Mouse (Mus musculus): ENCODE measurements around the gene Ncbp1. TPM values are rescaled to one million over a fixed set of nuclear protein-coding genes. Genes with fewer than 3 reads are reported as not detected.
"Not testable (repeated sequence)": the region's sequence is repeated elsewhere in the genome, so short reads cannot be mapped to it uniquely, and the experiment has no call there.

The Ncbp1 gene
- total RNA-seq, 2 experiments from 2014 or later = 13.2 to 17.5 TPM

DNA sequence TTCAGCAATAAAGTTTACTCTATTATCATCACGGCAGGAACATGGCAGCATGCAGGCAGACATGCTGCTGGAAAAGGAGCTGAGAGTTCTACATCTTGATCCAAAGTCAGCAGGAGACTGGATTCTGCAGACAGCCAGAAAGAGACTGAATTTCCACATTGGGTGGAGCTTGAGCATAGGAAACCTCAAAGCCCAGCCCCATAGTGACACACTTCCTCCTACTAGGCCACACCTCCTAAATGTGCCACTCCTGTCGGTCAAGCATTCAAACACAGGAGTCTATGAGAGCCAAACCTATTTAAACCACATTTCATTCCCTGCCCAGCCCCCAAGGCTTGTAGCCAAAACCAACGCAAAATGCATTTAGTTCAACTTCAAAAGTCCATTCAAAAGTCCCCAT, 48.1 kb downstream of the Ncbp1 start:
- intact Hi-C loops (cut with DNase I; ENCODE audit: low total_unique reads) = no loop called here
- no peak for DNase-seq

DNA sequence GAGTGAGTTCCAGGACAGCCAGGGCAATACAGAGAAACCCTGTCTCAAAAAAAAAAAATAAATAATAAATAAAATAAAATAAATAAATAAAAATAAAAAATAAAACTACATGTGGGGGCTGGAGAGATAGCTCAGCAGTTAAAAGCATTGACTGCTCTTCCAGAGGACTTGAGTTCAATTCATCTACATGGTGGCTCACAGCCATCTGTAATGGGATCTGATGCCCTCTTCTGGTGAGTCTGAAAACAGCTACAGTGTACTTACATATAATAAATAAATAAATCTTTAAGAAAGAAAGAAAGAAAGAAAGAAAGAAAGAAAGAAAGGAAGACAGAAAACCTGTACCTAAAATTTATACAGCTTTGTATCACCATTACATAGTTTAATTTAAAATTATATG, 53.6 kb downstream of the Ncbp1 start:
- DNase-seq; intact Hi-C loops (cut with DNase I; ENCODE audit: low total_unique reads): not testable (repeated sequence)

GRCm38 (mm10) chr4:46195781-46196487, 57.5 kb downstream of the Ncbp1 start, which contains the start of gene Xpa:
Xpa (minus strand) TSS chr4:46196311.
- peak; percentile 95 for DNase-seq
- intact Hi-C loops (cut with DNase I; ENCODE audit: low total_unique reads) = no loop called here

DNA sequence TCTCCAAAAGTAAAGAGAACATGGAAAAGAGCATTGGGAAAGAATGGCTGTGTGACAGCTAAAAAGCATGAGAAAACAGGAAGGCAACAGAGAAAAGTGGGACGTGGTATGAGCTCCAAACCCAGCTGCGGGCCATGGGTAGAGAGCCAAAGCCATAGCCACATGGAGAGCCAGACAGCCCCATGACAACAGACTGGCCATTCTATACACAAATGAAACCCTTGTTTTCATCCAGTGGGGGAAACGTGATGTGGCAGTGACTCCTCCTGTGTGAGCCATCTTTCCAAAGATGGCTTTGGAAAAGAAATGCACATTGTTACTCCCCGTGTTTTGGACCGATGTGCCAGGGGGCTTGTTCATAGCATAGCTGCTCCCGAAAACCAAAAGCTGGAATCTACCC, 58.1 kb downstream of the Ncbp1 start:
- intact Hi-C loops (cut with DNase I; ENCODE audit: low total_unique reads) = no loop called here
- no peak for DNase-seq

GRCm38 (mm10) chr4:46198064-46198463, 59.7 kb downstream of the Ncbp1 start:
- intact Hi-C loops (cut with DNase I; ENCODE audit: low total_unique reads) = no loop called here
- DNase-seq = no peak

- intact Hi-C loops (cut with DNase I; ENCODE audit: low total_unique reads) = loop anchor here (10.0 kb wide), 1 partner anchor 143 kb away; the partner anchor contains the start of gene Foxe1
- peak; percentile 53 for DNase-seq
Observed at GRCm38 (mm10) chr4:46201834-46202561, 63.6 kb downstream of the Ncbp1 start.

- DNase-seq = peak; percentile 9
- intact Hi-C loops (cut with DNase I; ENCODE audit: low total_unique reads) = loop anchor here (10.0 kb wide), 1 partner anchor 142 kb away; the partner anchor contains the start of gene Foxe1
Observed at GRCm38 (mm10) chr4:46202562-46203126, 64.2 kb downstream of the Ncbp1 start.

- intact Hi-C loops (cut with DNase I; ENCODE audit: low total_unique reads) = no loop called here
- no peak for DNase-seq
Observed at GRCm38 (mm10) chr4:46221090-46221489, 82.7 kb downstream of the Ncbp1 start.

Other genes with a start within 250 kb of the Ncbp1 start
- under 1 TPM in 1 of 2 experiments, not detected in 1; 0.04 TPM for gene Ccdc180, start 248.3 kb upstream of the Ncbp1 start, total RNA-seq (2021)
- gene Tdrd7, start 173.3 kb upstream of the Ncbp1 start, total RNA-seq (2021) = 1 to 10 TPM; 8.2 to 9.3 TPM
- 100 to 1,000 TPM; 228 TPM for gene Tmod1, start 99.7 kb upstream of the Ncbp1 start, total RNA-seq (2021)
- 10 to 100 TPM in 1 of 2 experiments, 1 to 10 TPM in 1; 9.6 to 10.4 TPM for gene Tstd2, start 81 bp downstream of the Ncbp1 start, total RNA-seq (2021)
- 1 to 10 TPM; 7.5 to 7.8 TPM for gene Xpa, start 57.7 kb downstream of the Ncbp1 start, total RNA-seq (2021)
- gene Foxe1, start 205.0 kb downstream of the Ncbp1 start, total RNA-seq (2021) = not detected